Mouse (Mus musculus): ENCODE results near the gene Actn3. TPM values are rescaled to one million over a fixed set of nuclear protein-coding genes. Genes with fewer than 3 reads are reported as not detected.
"Not testable (repeated sequence)": the region's sequence is repeated elsewhere in the genome, so short reads cannot be mapped to it uniquely, and the experiment has no call there.

The Actn3 gene
- total RNA-seq, 2 experiments from 2014 or later = 70.8 to 96.2 TPM

DNA sequence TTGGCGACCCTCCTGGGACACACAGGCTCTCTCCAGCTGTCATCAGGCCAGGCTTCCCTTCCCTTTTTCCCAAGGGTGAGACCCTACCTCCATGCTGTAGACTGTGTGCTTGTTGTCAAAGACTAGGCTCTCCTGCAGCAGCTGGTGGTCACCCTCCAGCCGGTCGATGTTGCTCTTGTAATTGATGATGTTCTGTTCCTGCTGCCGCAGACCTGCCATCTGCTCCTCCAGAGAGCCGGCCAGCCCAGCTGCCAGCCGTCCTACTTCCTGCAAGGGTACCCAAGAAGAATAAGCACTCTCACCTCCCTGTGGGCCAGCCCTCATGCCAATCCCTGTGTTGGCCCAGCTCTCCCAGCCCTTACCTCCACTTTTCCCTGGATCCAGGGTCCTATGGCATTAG, 14.7 kb downstream of the Actn3 start:
- DNase-seq = no peak

DNA sequence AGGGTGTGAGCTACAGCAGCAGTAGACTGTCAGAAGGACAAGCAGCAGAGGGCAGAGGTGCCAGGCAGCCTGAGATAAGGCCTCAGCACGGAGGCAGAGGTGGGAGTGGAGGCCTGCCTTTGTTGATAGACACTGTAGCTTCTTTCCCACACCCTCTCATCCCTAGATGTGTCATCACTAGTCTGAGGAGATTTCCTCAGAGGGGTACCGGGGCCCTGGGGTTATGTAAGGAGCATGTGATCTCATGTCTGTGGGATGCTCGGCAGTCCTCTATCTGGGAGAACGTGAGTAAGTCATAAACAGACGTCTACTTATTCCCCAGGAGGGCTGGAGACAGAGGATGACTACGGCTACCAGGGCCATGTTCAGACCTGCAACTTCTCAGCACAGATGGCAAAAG, 18.6 kb downstream of the Actn3 start:
- DNase-seq = no peak

DNA sequence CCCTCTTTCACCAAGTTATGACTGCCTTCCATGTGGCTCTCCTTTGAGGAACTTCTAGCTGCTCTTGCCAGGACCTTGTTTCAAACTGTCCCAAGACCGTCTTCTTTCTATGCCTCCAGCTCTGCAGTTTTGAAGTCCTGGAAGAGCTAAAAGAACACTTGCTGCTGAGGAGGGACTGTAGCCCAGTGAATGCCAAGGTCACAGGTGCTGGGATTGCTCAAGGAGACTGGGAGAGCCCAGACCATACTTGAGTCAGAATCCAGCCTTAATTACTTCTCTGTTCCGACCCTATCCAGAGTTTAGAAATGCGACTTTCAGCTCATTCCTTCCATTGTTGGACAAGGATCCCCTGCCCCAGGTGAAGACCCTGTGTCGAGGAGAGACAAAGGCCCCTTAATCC, 21.8 kb downstream of the Actn3 start:
- DNase-seq = peak; percentile 53

DNA sequence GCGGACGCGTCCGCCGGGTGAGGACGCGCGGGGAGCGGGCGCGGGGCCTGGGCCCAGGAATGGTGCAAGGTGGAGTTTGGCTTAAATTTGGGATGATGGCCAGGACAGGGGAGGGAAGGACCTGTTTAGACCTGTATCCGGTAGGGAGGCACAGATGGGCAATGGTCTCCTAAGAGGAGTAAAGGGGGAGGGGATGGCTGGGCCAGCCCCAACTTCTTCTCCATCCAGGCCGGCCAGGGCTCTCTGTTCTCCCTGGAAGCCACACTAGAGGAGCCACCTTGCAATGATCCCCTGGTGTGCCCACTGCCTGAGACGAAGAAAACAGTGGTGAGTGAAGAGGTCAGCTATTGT, 22.3 kb downstream of the Actn3 start:
- no peak for DNase-seq

DNA sequence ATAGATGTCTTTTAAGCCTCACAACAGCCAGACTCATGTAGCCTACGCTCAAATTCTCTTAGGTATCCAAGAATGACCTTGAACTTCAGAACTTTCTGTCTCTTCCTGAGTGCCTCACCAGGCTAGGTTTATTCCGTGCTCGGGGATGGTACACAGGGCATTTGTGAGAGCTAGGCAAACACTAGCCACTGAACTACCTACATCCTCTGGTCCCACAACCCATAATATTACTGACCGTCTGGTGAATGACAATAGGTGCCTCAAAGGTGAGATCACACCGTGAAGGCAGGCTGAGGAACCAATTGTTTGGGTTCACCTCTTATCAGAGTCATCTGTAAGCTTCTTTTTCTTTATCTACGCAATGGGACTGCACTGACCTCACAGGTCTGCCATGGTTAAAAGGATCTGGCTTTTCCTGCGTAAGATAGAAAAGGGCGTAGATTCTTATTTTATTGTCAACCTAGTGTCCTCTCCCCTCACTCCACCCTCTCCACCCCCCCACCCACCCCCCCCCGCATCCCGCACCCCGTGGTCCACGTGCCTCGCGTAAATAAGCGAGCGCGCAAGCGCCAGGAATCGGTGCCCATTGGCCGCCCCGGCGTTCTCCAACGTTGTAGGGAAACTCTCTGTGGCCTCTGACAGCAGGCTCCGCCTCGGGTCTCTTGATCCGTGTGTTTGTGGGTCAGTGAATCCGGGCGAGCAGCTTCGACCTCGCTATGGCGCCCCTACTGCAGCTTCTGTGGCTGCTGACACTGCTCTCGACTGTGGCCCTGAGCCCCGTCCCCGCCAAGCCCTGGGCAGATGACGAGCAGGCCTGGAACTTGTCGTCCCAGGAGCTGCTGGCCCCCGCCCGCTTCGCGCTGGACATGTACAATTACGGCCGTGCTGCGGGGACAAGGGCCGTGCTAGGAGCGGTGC, 22.9 kb downstream of the Actn3 start, which contains the start of gene Ctsf:
Ctsf (plus strand) TSS at position 579 of the 918 bp plus-strand sequence.
- peak; percentile 96 for DNase-seq

DNA sequence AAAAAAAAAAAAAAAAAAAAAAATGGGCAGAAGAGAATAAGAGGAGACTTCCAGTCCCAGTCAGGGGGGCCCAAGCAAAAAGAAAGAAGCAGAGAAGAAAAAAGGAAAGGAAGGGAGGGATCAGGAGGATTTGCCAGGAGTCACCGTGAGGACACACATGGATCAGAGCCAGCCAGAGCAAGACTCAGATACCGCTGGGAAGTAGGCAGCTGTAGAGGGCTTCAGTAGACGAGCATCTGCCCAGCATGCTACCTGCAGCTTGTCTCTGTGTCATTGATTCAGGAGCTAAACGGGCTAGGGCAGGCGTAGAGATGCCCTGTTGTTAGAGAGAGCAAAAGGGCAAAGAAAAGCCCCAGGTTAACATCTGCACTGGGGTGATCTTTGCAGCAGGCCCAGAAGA, 27.4 kb downstream of the Actn3 start:
- no peak for DNase-seq

DNA sequence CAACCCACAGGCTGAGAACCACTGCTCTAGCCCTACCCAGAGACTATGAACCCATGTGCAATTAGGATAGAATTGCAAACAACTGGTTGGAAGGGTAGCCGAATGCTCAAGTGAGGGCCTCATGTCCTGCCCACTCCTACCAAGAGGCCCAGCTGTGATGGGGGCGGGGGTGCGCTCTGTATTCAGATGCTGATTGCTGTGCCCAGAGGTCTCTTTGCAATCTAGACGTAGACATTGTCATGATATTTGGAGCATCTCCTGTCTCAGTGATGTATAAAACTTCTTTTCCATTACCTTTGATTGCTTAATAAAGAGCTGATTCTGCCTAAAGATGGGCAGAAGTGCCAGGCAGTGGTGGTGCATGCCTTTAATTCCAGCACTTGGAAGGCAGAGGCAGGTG, 27.9 kb downstream of the Actn3 start:
- no peak for DNase-seq

DNA sequence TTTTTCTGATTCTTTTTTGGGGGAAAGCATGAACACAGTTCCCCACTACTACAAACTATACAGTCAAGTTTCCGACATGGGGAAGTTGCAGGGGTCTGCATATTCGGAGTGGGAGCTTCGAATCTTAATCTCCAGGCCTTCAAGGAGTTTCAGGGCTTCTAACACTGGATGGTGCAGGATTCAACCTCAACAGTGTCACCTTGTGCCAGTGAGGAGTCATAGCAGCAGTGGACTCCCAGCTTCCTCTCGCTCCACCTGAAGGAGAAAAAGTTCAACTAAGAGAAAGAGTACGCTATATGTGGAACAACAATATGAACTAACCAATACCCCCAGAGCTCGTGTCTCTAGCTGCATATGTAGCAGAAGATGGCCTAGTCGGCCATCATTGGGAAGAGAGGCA, 30.2 kb downstream of the Actn3 start:
- DNase-seq = no peak

DNA sequence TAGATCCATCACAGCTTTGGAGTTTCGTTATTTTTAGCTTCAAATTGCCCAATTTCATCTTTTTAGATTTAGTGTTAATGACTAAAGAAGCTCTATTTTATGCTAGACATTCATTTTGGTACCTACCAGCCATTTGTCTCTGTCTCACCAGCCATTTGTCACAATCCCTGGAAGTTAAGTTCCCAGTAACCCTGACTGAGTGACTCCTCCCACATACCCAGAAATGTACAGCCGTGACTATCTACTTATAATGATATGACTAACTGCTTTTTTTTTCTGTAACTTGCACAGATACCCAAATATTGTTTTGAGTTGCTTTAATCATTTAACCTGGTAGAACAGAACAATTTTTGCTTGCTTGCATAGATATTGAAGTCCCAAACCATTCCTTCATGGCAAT, 31.9 kb downstream of the Actn3 start:
- no peak for DNase-seq

DNA sequence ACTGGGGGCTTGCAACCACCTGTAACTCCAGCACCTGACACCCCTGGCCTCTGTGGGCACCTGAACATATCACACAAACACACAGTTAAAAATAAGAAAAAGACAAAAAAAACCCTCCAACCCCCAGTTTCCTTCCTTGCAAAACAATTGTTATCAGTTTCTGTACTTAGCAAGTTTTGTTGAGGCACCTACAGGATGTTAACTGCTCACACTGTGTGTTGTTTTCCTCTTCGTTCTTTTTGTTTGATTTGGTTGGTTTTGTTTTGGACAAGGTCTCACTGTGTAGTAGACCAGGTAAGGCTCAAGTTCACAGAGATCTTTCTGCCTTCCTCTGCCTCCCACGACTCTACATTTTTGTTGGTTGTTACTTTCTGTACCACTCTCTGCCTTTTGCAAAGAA, 35.1 kb downstream of the Actn3 start:
- DNase-seq = no peak

DNA sequence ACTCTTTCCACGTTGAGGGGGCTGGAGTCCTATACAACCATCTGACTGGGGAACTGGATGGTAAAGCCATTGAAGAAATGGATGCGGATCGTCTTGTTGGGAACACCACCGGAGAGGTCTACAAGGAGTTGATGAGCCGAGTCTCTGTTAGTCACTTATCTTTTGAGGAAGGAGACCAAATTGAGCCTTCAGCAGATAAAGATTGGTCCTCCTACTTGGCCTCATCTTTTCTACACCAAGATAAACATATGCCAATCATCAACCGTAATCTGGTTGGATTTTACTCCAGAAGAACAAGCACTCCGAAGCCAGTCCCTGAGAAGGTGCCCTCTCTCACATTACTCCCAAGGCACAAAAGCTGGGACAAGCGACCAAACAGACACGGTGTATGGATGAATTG, 36.9 kb downstream of the Actn3 start:
- DNase-seq = no peak

DNA sequence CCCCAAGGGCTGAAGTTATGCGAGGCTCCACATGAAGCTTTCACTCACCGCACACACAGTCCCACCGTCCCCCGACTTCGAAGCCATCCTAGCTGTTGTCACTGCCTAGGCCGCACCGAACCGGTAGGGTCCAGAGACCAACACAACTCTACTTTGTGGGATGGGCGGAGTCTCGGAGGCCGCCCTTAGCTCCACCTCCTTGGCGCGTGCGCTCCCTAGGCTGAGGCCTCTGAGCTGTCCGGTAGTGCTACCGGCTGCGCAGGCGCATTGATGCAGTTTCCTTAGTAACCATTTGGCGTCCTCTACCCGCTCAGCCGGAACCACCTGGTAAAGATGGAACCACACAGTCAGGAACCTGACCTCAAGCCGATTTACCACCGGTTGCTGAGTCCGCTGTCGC, 38.6 kb downstream of the Actn3 start, which contains the start of the genes Ccs and Ccdc87:
Ccs (minus strand) TSS at position 184 of the 400 bp plus-strand sequence.
Ccdc87 (plus strand) TSS at position 218 of the 400 bp plus-strand sequence.
- peak; percentile 98 for DNase-seq

DNA sequence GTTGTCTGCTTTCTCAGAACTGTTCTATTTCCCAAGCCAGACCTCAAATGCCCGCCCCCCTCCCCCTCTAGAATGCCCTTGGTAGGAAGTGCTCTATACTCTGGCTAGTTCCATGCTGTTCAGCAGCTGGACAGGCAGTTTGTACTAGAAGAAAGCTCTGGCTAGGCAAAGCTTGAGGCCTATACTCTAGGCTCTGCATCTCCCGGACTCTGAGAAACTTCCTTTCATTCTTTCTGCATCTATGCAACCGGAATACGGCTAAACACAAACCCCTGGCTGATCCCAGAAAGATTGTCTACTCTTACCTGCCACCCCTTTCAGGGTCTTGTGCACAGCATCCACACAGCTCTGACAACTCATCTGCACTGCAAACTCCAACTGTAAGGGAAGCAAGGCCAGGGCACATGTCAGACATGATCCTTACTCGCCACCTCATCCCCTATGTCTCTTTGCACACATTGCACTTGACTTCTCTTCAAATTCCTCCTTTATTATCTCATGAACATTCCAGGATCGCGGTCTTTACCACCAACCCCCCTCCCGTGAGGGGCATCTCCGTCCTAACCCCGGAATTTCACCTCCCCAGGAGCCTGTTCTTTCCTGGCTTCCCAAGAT, 39.1 kb downstream of the Actn3 start:
- DNase-seq = no peak

DNA sequence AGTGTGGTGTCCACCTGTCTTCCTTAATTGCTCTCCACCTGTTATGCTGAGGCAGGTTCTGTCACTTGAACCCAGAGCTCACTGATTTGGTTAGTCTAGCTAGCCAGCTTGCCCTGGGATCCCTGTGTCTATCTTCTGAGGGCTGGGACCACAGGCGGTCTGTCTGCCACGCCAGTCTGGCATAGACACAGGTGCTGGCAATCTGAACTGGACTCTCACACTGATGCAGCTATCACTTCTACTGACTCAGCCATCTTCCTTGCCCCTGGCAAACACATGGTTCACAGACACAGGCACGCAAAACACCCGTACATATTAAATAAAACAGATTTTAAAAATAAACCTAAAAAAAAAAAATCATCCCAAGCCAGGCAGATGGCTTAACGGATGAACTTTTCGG, 40.7 kb downstream of the Actn3 start:
- DNase-seq = no peak

DNA sequence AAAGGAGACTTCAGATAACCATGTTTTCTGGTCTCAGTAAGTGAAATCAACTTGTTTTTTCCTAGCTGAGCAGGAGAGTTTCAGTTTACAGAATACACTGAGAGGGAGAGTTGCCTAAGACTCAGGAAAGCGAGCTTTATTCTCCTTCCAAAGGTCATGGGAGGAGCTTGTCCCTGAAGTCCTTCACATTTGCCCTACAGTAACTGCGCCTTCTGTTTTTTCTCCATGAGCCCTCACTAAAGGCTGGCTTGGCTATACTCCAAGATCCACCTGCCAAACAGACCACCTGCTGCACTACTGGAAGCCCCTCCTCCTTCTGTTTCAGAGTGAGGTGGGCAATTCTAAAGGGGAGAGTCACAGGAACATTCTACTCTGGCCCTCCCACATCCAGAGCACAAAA, 41.6 kb downstream of the Actn3 start:
- DNase-seq = peak; percentile 50

DNA sequence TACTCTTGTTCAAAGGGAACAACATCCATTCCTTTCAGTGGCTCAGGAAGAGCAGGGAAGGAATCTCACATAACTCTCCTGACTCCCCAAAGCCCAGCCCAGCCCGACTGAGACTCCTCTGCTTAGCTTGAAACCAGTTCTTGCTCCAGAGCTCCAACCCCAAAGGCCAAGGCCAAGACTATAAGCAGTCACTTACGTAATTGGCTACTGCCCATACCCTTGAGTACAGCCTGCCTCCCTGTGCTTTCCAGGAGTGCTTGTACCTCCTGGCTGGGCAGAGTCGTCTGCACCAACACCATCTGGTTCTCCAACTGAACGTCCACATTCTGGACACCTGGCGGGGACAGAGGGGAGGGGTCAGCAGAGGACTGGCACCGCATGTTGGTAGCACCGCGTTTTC, 43.7 kb downstream of the Actn3 start:
- DNase-seq = peak; percentile 62

DNA sequence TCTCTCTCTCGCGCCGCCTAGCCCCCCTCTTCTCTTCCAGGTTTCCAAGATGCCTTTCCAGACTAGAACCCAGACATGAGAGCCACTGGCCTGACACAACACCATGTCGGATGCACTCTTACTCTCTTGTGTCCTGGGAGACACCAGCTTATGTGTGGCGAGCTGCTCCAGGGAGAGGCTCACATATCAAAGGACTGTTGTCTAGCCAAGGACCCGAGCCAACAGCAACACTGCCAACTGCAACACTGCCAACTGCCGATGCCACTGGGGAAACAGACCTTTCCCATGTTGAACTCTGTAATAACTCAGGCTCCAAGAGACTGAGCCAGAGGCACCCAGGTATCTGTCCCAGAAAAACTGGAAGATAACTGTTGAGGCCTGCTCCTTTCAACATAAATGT, 48.6 kb downstream of the Actn3 start:
- DNase-seq = peak; percentile 85

DNA sequence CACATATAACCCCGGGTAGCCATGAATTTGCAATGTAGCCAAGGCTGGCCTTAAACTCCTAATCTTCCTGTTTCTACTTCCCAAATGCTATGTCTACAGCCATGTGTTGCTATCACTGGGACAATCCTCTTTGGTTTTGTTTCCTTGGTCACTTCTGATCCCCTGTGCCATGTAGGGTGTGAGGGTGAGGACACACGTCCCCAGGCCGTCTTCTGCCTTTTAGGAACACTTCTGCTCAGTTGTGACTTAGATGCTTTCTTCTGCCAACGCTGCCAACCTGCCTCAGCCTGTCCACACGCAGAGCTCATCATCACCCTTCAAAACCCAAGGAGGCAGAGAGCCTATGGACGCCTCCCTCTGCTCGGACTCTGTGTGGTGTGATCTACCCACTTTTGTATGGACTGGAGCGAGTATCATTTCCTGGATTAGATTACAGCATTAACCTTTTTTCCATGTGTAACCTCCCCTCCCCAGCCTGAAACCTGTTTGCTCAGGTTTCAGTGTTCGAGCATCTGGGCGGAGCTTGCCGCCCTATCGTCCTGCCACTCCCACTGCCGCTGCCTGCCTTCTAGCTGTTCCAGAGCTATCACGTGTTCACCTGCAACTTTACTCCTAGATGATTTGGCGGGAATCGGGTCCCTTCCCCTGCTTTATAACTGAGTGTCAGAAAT, 49.1 kb downstream of the Actn3 start:
- DNase-seq = no peak

DNA sequence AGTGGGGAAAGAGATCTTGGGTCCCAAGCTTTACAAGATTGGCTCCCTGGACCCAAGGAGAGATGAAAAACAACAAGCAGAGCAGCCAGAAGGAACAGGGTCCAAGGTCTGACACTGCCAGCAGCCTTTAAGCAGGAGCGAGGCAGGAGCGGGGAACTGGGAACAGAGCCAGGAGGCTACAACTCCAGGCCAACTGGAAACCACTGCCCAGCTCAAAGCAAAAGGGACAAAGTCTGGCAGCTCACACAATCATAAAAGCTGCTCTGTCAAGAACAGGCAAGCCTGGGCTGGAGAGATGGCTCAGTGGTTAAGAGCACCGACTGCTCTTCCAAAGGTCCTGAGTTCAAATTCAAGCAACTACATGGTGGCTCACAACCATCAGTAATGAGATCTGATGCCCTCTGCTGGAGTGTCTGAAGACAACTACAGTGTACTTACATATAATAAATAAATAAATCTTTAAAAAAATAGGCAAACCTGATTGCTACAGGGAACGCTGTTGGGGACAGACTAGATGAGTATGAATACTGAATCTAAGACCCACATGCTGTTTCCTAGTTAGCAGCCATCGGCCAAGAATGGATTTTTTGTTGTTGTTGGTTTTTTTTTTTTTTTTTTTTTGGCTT, 56.9 kb downstream of the Actn3 start:
- peak; percentile 89 for DNase-seq

DNA sequence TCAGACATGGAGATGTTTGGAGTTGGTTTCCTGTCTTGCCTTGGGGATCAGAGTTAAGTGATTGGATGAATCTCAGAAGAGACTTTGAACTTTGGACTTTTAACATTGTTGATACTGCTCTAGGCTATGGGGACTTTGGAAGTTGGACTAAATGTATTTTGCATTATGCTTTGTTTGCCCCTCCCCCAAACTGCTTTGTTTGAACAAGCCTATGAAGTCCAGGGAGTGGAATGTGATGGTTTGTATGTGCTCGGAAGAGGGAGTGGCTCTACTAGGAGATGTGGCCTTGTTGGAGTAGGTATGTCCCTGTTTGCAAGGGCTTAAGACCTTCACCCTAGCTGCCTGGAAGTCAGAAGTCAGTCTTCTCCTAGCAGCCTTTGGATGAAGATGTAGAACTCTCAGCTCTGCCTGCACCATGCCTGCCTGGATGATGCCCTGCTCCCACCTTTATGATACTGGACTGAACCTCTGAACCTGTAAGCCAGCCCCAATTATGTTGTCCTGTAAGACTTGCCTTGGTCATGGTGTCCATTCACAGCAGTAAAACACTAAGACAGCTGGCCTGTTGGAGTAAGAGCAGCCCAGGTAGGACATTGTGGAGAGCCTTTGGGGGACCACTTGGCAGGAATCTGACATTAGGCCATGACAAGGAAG, 60.4 kb downstream of the Actn3 start:
- DNase-seq = no peak

DNA sequence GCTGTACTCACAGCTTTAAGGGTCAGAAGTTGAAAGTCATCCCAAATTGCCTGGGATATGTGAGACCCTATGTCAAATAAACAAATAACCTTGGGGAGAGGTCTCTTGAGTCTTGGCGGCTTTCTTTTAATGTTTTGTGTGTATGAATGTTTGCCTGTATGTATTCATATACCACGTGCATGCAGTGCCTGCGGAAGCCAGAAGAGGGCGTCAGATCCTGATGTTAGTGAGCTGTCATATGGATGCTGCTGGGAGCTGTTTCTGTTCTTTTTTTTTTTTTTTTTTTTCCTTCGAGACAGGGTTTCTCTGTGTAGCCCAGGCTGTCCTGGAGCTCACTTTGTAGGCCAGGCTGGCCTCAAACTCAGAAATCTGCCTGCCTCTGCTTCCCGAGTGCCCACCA, 64.7 kb downstream of the Actn3 start:
- peak; percentile 50 for DNase-seq

DNA sequence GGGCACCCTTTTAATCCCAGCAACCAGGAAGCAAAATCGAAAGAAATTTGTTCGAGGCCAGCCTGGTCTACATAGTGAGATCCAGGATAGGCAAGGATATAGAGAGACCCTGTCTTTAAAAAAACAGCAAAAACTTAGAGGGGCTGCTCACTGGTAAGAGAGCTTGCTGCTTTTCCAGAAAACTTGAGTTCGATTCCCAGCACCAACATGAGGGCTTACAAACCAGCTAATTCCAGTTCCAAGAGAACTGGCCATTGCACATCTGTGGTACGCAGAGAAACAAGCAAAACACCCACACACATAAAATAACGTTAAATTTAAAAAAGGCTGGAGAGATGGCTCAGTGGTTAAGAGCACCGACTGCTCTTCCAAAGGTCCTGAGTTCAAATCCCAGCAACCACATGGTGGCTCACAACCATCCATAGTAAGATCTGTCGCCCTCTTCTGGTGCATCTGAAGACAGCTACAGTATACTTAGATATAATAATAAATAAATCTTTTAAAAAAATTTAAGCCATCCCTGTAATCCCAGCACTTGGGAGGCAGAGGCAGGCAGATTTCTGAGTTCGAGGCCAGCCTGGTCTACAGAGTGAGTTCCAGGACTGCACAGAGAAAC, 65.3 kb downstream of the Actn3 start:
- not testable (repeated sequence) for DNase-seq

All from adrenal gland, postnatal 10 days (tissue).